Mouse (Mus musculus): ENCODE measurements around the gene Txndc11. TPM values are rescaled to one million over a fixed set of nuclear protein-coding genes. Genes with fewer than 3 reads are reported as not detected.

Gene Txndc11
- total RNA-seq, 2 experiments from 2014 or later = 6.7 to 9.0 TPM

Small RNAs within 50 kb of the gene (microRNA-seq; reads per million reads assigned to microRNA genes)
- 11.9 reads per million, percentile 27 among the genes with 10 or more reads in this experiment for gene Gm23935

Other genes starting within 250 kb of the Txndc11 start
- gene Snn, start 73.7 kb downstream of the Txndc11 start, total RNA-seq (2021) = 1 to 10 TPM; 2.4 to 3.4 TPM
- gene Litaf, start 68.5 kb downstream of the Txndc11 start, total RNA-seq (2021) = 10 to 100 TPM in 1 of 2 experiments, 1 to 10 TPM in 1; 8.7 to 10.7 TPM
- 10 to 100 TPM; 10.3 to 16.8 TPM for gene Zc3h7a, start 41.7 kb upstream of the Txndc11 start, total RNA-seq (2021)
- 10 to 100 TPM; 42.7 to 44.9 TPM for gene Rsl1d1, start 68.7 kb upstream of the Txndc11 start, total RNA-seq (2021)
- gene Gspt1, start 119.7 kb upstream of the Txndc11 start, total RNA-seq (2021) = 10 to 100 TPM; 60.7 to 60.8 TPM
- gene Tnfrsf17, start 179.2 kb upstream of the Txndc11 start, total RNA-seq (2021) = not detected
- 10 to 100 TPM; 10.1 to 10.4 TPM for gene Snx29, start 188.3 kb upstream of the Txndc11 start, total RNA-seq (2021)

All from gastrocnemius, adult 18-20 months (tissue).